Mouse (Mus musculus): ENCODE measurements around the gene Klf13. TPM values are rescaled to one million over a fixed set of nuclear protein-coding genes. Genes with fewer than 3 reads are reported as not detected.

The Klf13 gene
- polyA plus RNA-seq, 1 experiment from 2014 or later: 18.8 TPM

DNA sequence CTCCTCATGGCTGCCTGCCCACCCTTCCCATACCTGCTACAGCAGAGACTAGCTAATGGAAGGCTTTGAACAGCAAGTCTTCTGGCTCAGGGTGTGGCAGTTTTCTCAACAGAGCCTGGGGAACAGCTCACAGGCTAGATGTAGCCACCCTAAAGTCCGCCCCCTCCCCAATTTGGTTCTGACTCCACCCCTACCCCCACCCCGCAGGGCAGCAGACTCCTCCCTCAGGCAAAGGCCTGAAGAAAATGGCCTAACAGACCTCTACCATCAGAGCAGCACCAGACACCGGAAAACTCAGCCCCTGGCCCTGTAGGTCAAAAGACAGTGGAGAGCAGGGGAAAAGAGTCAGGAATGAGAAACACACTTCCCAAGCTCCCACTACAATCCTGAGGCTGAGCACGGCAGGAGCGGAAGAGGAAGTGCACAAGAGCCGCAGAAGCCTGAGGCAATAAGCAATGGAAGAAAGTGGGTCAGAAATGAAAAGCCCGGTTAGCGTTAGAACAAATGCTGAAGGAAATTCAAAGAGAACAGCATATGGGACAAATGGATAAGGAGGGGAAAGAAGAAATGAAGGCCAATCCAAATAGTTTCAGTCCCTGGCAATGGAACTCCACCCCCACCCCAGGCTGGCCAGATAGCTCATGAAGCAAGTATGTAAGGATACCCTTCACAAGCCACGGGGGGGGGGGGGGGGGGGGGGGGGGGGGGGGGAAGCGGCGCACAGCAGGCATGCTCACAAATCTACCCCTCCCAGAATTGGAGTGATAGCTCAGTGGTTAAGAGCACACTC lies 30.0 kb downstream of the Klf13 start:
- H3K4me1 ChIP-seq (ENCODE audit: control insufficient read depth, insufficient read depth, low read length): peaks cover 53% of the 10 kb centered on the region
- H3K9me3 ChIP-seq (replicated peaks; ENCODE audit: control insufficient read depth, low read length): no peaks in the 10 kb centered on the region
- ATAC-seq (replicated peaks; ENCODE audit: insufficient number of reproducible peaks, low FRiP score, low TSS enrichment): no peak
- no peak overlapping the region; the same call in 1 of the 2 replicates for H3K4me2 ChIP-seq
- WGBS (ENCODE audit: insufficient replicate concordance): 24% methylated on average over 11 of the region's 11 CpGs
- H3K36me3 ChIP-seq (ENCODE audit: control insufficient read depth, insufficient read depth, low read length): no peaks in the 10 kb centered on the region
- H3K9ac ChIP-seq (ENCODE audit: low read depth, low read length): no peak overlapping the region
- peak overlapping the region; percentile 51 for H3K27ac ChIP-seq (ENCODE audit: low read depth, low read length)
- no peak overlapping the region for H3K4me3 ChIP-seq (ENCODE audit: low read depth, low read length)
- H3K27me3 ChIP-seq (ENCODE audit: control insufficient read depth, insufficient read depth, low read length): no peaks in the 10 kb centered on the region

DNA sequence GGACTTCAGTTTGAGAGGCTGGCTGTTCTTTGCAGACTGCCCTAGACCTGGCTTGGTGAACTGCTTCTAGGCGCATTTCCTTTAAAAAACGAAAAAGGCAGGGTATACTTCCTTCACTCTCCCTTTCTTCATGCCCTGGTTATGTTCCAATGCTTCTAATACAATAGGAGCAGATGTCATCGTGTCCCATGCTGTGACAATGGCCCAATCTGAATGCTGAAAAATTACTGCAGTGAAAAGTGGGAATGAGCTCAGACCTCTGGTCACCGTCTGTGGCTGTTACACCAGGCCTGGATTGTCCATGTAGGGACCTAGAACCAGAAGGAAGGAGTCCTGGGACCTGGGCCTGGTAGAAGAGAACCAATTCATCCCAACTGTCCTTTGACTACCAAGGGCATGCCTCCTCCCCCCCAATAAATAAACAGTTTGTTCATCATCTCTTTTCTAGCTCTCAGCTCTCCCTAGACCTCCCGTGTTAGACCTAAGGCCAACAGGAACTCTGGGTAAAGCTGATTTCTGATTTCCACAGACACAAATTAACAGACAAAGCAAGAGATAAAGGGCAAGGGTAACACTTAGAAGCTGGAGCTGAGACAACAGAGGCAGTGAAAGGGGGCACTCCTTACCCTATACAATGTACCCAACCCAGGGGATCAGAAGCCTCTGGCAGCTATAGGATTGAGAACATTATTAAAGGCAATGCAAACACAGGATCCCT lies 30.8 kb downstream of the Klf13 start:
- H3K36me3 ChIP-seq (ENCODE audit: control insufficient read depth, insufficient read depth, low read length): no peaks in the 10 kb centered on the region
- no peak for ATAC-seq (replicated peaks; ENCODE audit: insufficient number of reproducible peaks, low FRiP score, low TSS enrichment)
- H3K4me1 ChIP-seq (ENCODE audit: control insufficient read depth, insufficient read depth, low read length): peaks cover 51% of the 10 kb centered on the region
- WGBS (ENCODE audit: insufficient replicate concordance): 75% methylated on average over 5 of the region's 5 CpGs
- peak overlapping the region; percentile 51; the same call in 1 of the 2 replicates for H3K27ac ChIP-seq (ENCODE audit: low read depth, low read length)
- no peaks in the 10 kb centered on the region for H3K27me3 ChIP-seq (ENCODE audit: control insufficient read depth, insufficient read depth, low read length)
- H3K4me2 ChIP-seq: no peak overlapping the region
- no peaks in the 10 kb centered on the region for H3K9me3 ChIP-seq (replicated peaks; ENCODE audit: control insufficient read depth, low read length)
- no peak overlapping the region for H3K9ac ChIP-seq (ENCODE audit: low read depth, low read length)
- no peak overlapping the region for H3K4me3 ChIP-seq (ENCODE audit: low read depth, low read length)

DNA sequence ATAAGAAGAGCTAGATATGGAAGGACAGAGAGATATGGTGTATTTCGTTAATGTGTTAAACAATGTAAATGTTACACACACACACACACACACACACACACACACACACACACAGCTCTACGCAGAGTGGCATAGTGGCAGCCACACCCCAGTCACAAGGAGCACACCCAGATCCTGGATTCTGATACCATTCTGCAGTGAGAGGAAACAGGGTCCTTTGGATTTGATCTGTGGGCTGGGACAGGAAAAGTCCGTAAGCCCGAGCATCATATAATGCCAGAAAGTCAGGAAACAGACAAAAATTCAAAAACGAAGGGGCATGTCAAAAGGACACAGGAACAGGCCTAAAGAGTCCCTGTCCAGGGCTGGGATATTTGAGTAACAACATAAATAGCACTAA lies 33.1 kb downstream of the Klf13 start:
- no peak overlapping the region for H3K27ac ChIP-seq (ENCODE audit: low read depth, low read length)
- H3K27me3 ChIP-seq (ENCODE audit: control insufficient read depth, insufficient read depth, low read length): no peaks in the 10 kb centered on the region
- no peaks in the 10 kb centered on the region for H3K9me3 ChIP-seq (replicated peaks; ENCODE audit: control insufficient read depth, low read length)
- no peak overlapping the region for H3K4me3 ChIP-seq (ENCODE audit: low read depth, low read length)
- H3K36me3 ChIP-seq (ENCODE audit: control insufficient read depth, insufficient read depth, low read length): no peaks in the 10 kb centered on the region
- no peak overlapping the region for H3K9ac ChIP-seq (ENCODE audit: low read depth, low read length)
- no peak for ATAC-seq (replicated peaks; ENCODE audit: insufficient number of reproducible peaks, low FRiP score, low TSS enrichment)
- no peak overlapping the region for H3K4me2 ChIP-seq
- peaks cover 32% of the 10 kb centered on the region for H3K4me1 ChIP-seq (ENCODE audit: control insufficient read depth, insufficient read depth, low read length)
- WGBS (ENCODE audit: insufficient replicate concordance): 62% methylated on average over 5 of the region's 5 CpGs

DNA sequence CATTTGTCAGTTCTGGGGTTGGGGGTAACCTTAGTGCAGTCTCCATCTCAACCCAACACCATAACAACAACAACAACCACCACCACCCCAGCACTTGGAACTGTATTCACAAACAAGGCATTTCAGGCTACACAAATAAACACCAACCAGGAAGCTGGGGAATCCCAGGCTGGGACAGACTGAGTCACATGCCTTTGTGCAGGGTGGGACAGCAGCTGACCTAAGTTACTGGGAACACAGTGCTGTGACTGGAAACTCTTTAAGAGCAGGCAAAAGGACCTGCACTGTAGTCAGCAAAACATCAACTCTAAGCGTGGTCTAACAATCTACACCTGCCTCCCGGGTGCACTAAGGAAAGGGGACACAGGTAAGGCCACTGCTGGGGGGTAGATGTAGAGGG lies 33.5 kb downstream of the Klf13 start:
- Histone ChIP-seq H3K4me2 (no peak overlapping the region), H3K4me1 (ENCODE audit: control insufficient read depth, insufficient read depth, low read length) (peaks cover 27% of the 10 kb centered on the region), H3K27ac (ENCODE audit: low read depth, low read length) (no peak overlapping the region), H3K27me3 (ENCODE audit: control insufficient read depth, insufficient read depth, low read length) (no peaks in the 10 kb centered on the region), H3K9ac (ENCODE audit: low read depth, low read length) (no peak overlapping the region), H3K9me3 (replicated peaks; ENCODE audit: control insufficient read depth, low read length) (no peaks in the 10 kb centered on the region), H3K36me3 (ENCODE audit: control insufficient read depth, insufficient read depth, low read length) (no peaks in the 10 kb centered on the region), H3K4me3 (ENCODE audit: low read depth, low read length) (no peak overlapping the region)
- no peak for ATAC-seq (replicated peaks; ENCODE audit: insufficient number of reproducible peaks, low FRiP score, low TSS enrichment)
- 82% methylated on average over 2 of the region's 2 CpGs for WGBS (ENCODE audit: insufficient replicate concordance)

DNA sequence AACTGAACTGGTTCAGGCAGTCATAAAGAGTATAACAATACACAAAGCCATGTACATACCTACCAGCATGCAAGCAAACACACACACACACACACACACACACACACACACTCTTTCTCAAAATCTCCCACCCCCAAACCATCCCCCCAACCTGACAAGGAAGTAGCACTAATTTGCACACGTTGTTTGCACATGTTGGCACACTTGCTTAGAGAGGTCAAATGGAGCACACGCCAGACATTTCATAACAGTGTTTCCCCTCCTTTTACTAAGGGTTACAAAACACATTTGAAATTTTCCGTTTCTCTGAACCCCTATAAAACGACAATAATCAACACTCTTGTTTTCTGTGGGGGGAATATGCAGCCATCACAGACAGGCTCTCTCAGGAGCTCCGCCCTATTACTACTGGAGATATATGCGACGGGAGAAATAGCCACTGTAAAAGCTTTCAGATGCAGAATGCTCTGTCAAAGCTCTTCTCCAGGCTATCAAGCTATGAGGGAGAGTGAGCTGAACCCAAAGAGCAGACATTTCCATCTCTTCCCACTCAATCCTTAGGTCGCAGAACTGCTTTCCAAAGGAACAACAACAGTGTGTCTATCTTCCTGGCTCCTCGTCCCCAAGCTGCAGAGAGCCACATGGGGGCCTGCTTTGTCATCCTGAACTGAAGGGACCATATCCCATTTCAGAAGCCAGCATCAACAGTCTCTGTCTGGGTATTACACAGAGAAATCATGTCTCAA lies 34.9 kb downstream of the Klf13 start:
- H3K27ac ChIP-seq (ENCODE audit: low read depth, low read length): no peak overlapping the region
- H3K36me3 ChIP-seq (ENCODE audit: control insufficient read depth, insufficient read depth, low read length): no peaks in the 10 kb centered on the region
- H3K27me3 ChIP-seq (ENCODE audit: control insufficient read depth, insufficient read depth, low read length): no peaks in the 10 kb centered on the region
- no peak overlapping the region for H3K4me2 ChIP-seq
- no peak overlapping the region for H3K9ac ChIP-seq (ENCODE audit: low read depth, low read length)
- H3K4me3 ChIP-seq (ENCODE audit: low read depth, low read length): no peak overlapping the region
- ATAC-seq (replicated peaks; ENCODE audit: insufficient number of reproducible peaks, low FRiP score, low TSS enrichment): no peak
- peaks cover 22% of the 10 kb centered on the region for H3K4me1 ChIP-seq (ENCODE audit: control insufficient read depth, insufficient read depth, low read length)
- no peaks in the 10 kb centered on the region for H3K9me3 ChIP-seq (replicated peaks; ENCODE audit: control insufficient read depth, low read length)
- WGBS (ENCODE audit: insufficient replicate concordance): 64% methylated on average over 9 of the region's 9 CpGs

DNA sequence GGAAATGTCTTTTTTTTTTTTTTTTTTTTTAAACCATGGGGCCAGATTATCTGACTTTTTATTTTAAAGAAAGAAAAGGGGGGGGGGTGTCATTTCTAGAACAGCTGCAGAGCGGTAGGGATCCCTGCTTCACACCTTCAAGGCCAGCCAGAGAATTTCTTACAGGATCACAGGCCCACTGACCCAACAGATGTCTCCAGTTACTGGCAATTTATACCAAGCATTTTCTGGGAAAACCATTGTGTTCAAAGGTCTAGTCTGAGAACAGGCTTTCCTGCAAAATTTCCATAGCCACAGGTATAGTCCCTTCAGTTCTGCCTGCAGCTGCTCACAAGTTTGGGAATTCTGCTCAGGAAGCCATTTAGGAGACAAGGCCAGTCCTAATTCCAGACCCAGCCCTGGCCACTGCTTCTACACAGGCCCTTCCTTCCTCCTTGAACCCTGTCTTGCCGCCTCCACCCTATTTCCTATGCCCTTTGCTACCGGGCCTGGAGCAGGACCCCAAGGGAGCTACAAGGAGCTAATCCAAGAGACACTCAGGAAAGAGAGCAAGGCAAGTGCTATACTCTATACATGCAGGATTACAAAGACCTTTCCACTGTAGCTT lies 36.0 kb downstream of the Klf13 start:
- Histone ChIP-seq H3K4me3 (ENCODE audit: low read depth, low read length) (no peak overlapping the region), H3K4me1 (ENCODE audit: control insufficient read depth, insufficient read depth, low read length) (peaks cover 13% of the 10 kb centered on the region), H3K27ac (ENCODE audit: low read depth, low read length) (peak overlapping the region; percentile 22; the same call in 1 of the 2 replicates), H3K9ac (ENCODE audit: low read depth, low read length) (no peak overlapping the region), H3K9me3 (replicated peaks; ENCODE audit: control insufficient read depth, low read length) (no peaks in the 10 kb centered on the region), H3K4me2 (no peak overlapping the region), H3K27me3 (ENCODE audit: control insufficient read depth, insufficient read depth, low read length) (no peaks in the 10 kb centered on the region), H3K36me3 (ENCODE audit: control insufficient read depth, insufficient read depth, low read length) (no peaks in the 10 kb centered on the region)
- WGBS (ENCODE audit: insufficient replicate concordance): 44% methylated on average over 3 of the region's 3 CpGs
- ATAC-seq (replicated peaks; ENCODE audit: insufficient number of reproducible peaks, low FRiP score, low TSS enrichment): no peak

DNA sequence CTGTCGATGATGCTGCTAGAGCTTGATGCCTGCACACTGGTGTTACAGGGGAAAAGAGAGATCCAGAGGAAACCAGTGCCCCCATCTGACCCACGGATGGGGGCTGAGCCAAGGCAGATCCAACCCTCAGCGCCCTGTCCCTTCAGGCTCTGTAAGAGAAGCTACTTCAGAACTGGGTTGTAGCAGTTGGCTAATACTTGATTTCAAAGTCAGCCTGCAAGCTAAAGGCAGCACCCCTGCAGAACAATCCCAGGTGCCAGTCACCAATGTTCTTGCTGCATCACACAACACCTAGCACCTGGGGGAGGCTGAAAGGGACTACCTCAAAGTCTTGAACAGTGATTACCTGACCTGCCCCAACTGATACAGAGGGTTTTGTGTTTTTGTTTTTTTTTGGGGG lies 36.8 kb downstream of the Klf13 start:
- Histone ChIP-seq H3K36me3 (ENCODE audit: control insufficient read depth, insufficient read depth, low read length) (no peaks in the 10 kb centered on the region), H3K4me3 (ENCODE audit: low read depth, low read length) (no peak overlapping the region), H3K4me1 (ENCODE audit: control insufficient read depth, insufficient read depth, low read length) (peaks cover 21% of the 10 kb centered on the region), H3K27ac (ENCODE audit: low read depth, low read length) (no peak overlapping the region), H3K4me2 (no peak overlapping the region), H3K27me3 (ENCODE audit: control insufficient read depth, insufficient read depth, low read length) (no peaks in the 10 kb centered on the region), H3K9me3 (replicated peaks; ENCODE audit: control insufficient read depth, low read length) (no peaks in the 10 kb centered on the region), H3K9ac (ENCODE audit: low read depth, low read length) (no peak overlapping the region)
- 68% methylated on average over 3 of the region's 3 CpGs for WGBS (ENCODE audit: insufficient replicate concordance)
- no peak for ATAC-seq (replicated peaks; ENCODE audit: insufficient number of reproducible peaks, low FRiP score, low TSS enrichment)

DNA sequence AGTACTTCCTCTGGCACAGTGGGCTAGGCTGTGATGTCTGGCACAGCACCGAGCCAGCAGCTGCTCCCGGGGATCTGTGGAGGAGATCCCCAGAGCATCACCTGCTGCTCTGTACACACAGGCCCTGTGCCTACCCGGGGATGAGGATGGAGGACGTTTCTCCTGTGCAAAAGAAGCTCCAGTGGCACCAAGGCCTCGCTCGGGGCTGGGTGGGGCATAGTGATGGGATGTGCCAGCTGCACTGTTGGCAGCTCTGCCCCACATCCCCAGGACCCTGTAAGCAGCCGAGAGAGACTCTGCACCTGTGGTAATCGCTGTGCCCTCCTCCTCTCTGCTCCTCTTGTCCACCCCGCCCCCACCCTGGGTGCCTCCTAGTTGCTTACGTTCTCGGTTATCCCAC lies 37.4 kb downstream of the Klf13 start:
- no peaks in the 10 kb centered on the region for H3K9me3 ChIP-seq (replicated peaks; ENCODE audit: control insufficient read depth, low read length)
- peaks cover 22% of the 10 kb centered on the region for H3K4me1 ChIP-seq (ENCODE audit: control insufficient read depth, insufficient read depth, low read length)
- ATAC-seq (replicated peaks; ENCODE audit: insufficient number of reproducible peaks, low FRiP score, low TSS enrichment): no peak
- no peaks in the 10 kb centered on the region for H3K27me3 ChIP-seq (ENCODE audit: control insufficient read depth, insufficient read depth, low read length)
- no peaks in the 10 kb centered on the region for H3K36me3 ChIP-seq (ENCODE audit: control insufficient read depth, insufficient read depth, low read length)
- H3K9ac ChIP-seq (ENCODE audit: low read depth, low read length): no peak overlapping the region
- 74% methylated on average over 11 of the region's 11 CpGs for WGBS (ENCODE audit: insufficient replicate concordance)
- H3K4me3 ChIP-seq (ENCODE audit: low read depth, low read length): no peak overlapping the region
- no peak overlapping the region for H3K27ac ChIP-seq (ENCODE audit: low read depth, low read length)
- H3K4me2 ChIP-seq: no peak overlapping the region

All from heart, embryonic 11.5 days (tissue).